Mouse (Mus musculus) forebrain, embryonic 11.5 days (tissue): Measurements from ENCODE around the gene Naa80. TPM values are rescaled to one million over a fixed set of nuclear protein-coding genes. Genes with fewer than 3 reads are reported as not detected.

ENCODE experiments used
- ATAC-seq: fragments of 200-750 bp; cut with Nextera tagmentation; replicated peaks from 2 replicates; pipeline ENCODE4 v1.8.0; 2017; ENCODE audit warnings: moderate TSS enrichment; ENCODE audit not compliant: low FRiP score
- DNase-seq: peaks from one replicate; pipeline ENCODE4 v3.0.0-alpha.2; 2017; ENCODE audit warnings: low spot score
- H3K27ac ChIP-seq: fragments of 300-500 bp; sonication (generic); 2 replicates; pipeline ENCODE4 v1.5.1; 2014; ENCODE audit warnings: low read depth, low read length
- H3K27me3 ChIP-seq: fragments of 300-500 bp; sonication (generic); 2 replicates; pipeline ENCODE4 v1.6.1; 2014; ENCODE audit warnings: mild to moderate bottlenecking, low read length, mixed read lengths; ENCODE audit not compliant: control insufficient read depth, insufficient read depth
- H3K36me3 ChIP-seq: fragments of 300-500 bp; sonication (generic); 2 replicates; pipeline ENCODE4 v1.6.1; 2014; ENCODE audit warnings: mild to moderate bottlenecking, low read length, moderate library complexity, mixed read lengths; ENCODE audit not compliant: control insufficient read depth, insufficient read depth
- H3K4me1 ChIP-seq: fragments of 300-500 bp; sonication (generic); replicated peaks from 2 replicates; pipeline ENCODE4 v1.6.1; 2014; ENCODE audit warnings: low read length, mixed read lengths; ENCODE audit not compliant: control insufficient read depth, insufficient read depth
- H3K4me2 ChIP-seq: fragments of 300-500 bp; sonication (generic); 2 replicates; pipeline ENCODE4 v1.6.1; 2014; ENCODE audit warnings: low read depth, mild to moderate bottlenecking, low read length, moderate library complexity, mixed read lengths; ENCODE audit not compliant: severe bottlenecking
- H3K4me3 ChIP-seq: fragments of 300-500 bp; sonication (generic); 2 replicates; pipeline ENCODE4 v1.5.1; 2014; ENCODE audit warnings: low read depth, low read length
- H3K9ac ChIP-seq: fragments of 300-500 bp; sonication (generic); 2 replicates; pipeline ENCODE4 v1.6.1; 2014; ENCODE audit warnings: low read length
- H3K9me3 ChIP-seq: fragments of 300-500 bp; sonication (generic); 2 replicates; pipeline ENCODE4 v1.6.1; 2016; ENCODE audit warnings: low read length, mixed read lengths; ENCODE audit not compliant: control insufficient read depth
- WGBS: fragments of 180-500 bp; shearing (Covaris S2); extraction: QIAGEN DNeasy Blood & Tissue Kit; methylation state at CpG from one replicate; pipeline ENCODE4 v1.1.7; 2014; 5-methylcytosine and 5-hydroxymethylcytosine counted together
- polyA plus RNA-seq: library from polyadenylated mRNA; unstranded; fragments of >200 nt; fragmentation: Nextera tagmentation; extraction: Ambion mirVana; gene quantifications from 2 replicates; pipeline ENCODE4 v1.2.1, GENCODE M21; 2014

The Naa80 gene
- 11.3 and 15.2 TPM in 2 replicates for polyA plus RNA-seq

DNA sequence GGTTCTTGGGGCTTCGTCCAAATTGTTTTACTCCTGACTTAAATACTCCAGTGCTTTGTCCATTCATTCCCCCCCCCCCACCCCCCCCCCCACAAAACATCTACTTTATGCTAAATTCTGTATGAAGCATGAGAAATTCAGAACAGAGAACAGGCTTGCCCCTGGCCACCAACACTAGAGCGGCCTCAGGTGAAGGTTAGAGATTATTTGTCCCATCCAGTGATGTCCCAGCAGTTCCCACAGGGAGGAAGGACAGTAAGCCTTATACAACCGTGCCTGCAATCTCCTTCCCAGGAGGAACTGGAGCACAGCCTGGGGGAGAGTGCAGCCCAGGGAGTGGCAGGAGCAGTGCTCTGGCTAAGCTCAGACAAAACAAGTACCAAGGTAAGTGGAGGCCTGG, at the start of gene Naa80:
TSS of gene Naa80 (plus strand) at position 301 of the 400 bp plus-strand sequence.
- Histone ChIP-seq H3K4me3 (no peak within 1 kb of the TSS), H3K27ac (no peak within 1 kb of the TSS), H3K27me3 (no peaks in the 10 kb centered on the region), H3K9ac (no peak within 1 kb of the TSS), H3K4me1 (peaks cover 14% of the 10 kb centered on the region), H3K9me3 (no peaks in the 10 kb centered on the region; the same call in 1 of the 2 replicates), H3K4me2 (no peak within 1 kb of the TSS), H3K36me3 (peaks cover 6% of the 10 kb centered on the region)
- ATAC-seq (no peak), DNase-seq (no peak)
- 71% methylated on average over 3 of the region's 3 CpGs for WGBS

DNA sequence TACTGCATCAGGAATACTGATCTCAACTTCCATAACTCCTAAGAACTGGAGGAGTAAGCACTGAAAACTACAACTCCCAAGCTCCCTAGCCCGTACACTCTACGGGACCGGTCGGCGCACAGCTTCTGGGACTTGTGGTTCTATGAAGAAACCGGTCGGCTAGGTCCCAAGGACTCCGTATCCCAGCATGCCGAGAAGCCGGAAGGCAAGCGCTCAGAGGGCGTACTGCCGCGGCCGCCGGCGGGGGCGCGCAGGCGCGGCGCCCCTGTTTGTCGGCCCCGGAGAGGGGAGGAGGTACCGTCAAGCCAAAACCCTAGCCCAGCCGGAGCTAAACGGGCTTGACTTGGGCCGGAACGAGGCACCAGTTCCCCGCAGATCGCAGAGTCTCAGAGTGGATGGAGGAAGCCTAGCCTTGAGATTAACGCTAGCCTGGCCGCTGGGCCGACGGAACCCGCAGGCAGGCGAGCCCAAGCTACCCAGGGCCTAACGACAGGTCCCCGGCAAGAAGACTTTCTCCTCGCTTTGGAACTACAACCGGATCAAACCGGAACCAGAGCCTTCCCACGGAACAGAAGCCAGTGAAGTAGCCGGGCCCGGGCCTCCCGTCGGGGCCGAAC, 44.8 kb upstream of the Naa80 start, which contains the start of gene Tmem115:
TSS of gene Tmem115 (plus strand) at position 155 of the 617 bp plus-strand sequence.
- Histone ChIP-seq H3K27ac (no peak within 1 kb of the TSS), H3K9ac (peak within 1 kb of the TSS; percentile 80), H3K36me3 (peaks cover 7% of the 10 kb centered on the region), H3K27me3 (no peaks in the 10 kb centered on the region), H3K4me2 (peak within 1 kb of the TSS; percentile 78), H3K4me3 (peak within 1 kb of the TSS; percentile 60), H3K9me3 (no peaks in the 10 kb centered on the region), H3K4me1 (peaks cover 17% of the 10 kb centered on the region)
- peak; percentile 94 for DNase-seq
- ATAC-seq, result peak; percentile 98
- WGBS, result under 1% methylated on average over 48 of the region's 48 CpGs

DNA sequence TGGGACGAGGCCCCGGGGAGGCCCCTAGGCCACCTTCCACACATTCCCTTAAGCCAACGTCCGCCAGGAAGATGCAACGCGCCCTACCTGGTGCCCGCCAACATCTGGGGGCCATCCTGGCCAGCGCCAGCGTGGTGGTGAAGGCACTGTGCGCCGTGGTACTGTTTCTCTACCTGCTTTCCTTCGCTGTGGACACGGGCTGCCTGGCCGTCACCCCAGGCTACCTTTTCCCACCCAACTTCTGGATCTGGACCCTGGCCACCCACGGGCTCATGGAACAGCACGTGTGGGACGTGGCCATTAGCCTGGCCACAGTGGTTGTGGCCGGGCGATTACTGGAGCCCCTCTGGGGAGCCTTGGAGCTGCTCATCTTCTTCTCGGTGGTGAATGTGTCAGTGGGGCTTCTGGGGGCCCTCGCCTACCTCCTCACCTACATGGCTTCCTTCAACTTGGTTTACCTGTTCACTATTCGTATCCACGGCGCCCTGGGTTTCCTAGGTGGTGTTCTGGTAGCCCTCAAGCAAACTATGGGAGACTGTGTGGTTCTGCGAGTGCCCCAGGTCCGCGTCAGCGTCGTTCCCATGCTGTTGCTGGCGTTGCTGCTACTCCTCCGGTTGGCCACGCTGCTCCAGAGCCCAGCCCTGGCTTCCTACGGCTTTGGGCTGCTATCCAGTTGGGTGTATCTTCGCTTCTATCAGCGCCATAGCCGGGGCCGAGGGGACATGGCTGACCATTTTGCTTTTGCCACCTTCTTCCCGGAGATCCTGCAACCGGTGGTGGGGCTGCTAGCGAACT, 44.1 kb upstream of the Naa80 start:
- Histone ChIP-seq H3K27me3 (no peaks in the 10 kb centered on the region), H3K9me3 (no peaks in the 10 kb centered on the region), H3K4me1 (peaks cover 17% of the 10 kb centered on the region), H3K4me2 (peak overlapping the region; percentile 78), H3K36me3 (peaks cover 7% of the 10 kb centered on the region), H3K27ac (no peak overlapping the region), H3K9ac (peak overlapping the region; percentile 80), H3K4me3 (peak overlapping the region; percentile 60)
- under 1% methylated on average over 40 of the region's 40 CpGs for WGBS
- peak; percentile 32 for ATAC-seq
- DNase-seq, result peak; percentile 67

DNA sequence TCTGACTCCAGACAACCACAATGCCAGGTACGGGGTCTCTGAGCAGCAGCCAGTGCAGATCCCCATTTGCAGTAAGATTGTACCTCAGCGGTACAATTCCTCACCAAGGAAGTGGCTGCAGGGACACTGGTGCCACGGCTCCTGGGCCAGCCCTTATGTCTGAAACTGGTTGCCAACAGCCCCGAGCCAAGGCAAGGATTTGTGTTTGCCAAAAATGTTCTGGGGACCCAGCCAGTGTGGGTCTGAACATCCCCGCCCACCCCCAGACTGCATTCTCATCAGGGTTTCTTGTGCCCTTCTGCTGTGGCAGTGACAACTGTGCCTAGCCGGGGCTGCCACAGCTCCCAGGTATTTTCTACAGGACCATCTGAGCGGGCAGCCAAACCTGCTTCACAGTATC, 40.5 kb upstream of the Naa80 start:
- Histone ChIP-seq H3K4me2 (no peak overlapping the region), H3K4me1 (peaks cover 19% of the 10 kb centered on the region), H3K9me3 (no peaks in the 10 kb centered on the region), H3K36me3 (peaks cover 7% of the 10 kb centered on the region), H3K4me3 (no peak overlapping the region), H3K27me3 (no peaks in the 10 kb centered on the region), H3K27ac (no peak overlapping the region), H3K9ac (no peak overlapping the region)
- 96% methylated on average over 7 of the region's 7 CpGs for WGBS
- ATAC-seq (no peak), DNase-seq (no peak)

DNA sequence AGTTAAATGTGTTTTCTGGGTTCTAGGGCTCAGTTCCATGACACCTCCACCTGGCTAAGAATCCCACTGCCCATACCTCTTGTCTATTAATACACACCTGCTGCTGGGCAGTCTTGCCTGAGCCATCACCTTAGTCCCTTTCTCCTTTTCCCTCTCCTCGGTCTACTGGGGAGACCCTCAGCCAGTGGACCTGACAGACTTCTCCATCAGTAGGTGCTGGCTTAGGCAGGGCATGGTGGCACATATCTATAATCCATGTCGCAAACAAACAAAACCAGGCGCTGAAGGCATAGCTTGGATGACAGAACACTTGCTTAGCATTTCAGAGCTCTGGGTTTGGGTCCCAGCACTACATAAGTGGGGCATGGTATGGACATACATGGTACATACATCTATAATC, 40.0 kb upstream of the Naa80 start:
- Histone ChIP-seq H3K27ac (no peak overlapping the region), H3K9me3 (no peaks in the 10 kb centered on the region), H3K4me1 (peaks cover 19% of the 10 kb centered on the region), H3K4me2 (no peak overlapping the region), H3K27me3 (no peaks in the 10 kb centered on the region), H3K36me3 (peaks cover 7% of the 10 kb centered on the region), H3K4me3 (no peak overlapping the region), H3K9ac (no peak overlapping the region)
- ATAC-seq, result no peak
- no peak for DNase-seq
- WGBS, result 95% methylated on average over 3 of the region's 3 CpGs

DNA sequence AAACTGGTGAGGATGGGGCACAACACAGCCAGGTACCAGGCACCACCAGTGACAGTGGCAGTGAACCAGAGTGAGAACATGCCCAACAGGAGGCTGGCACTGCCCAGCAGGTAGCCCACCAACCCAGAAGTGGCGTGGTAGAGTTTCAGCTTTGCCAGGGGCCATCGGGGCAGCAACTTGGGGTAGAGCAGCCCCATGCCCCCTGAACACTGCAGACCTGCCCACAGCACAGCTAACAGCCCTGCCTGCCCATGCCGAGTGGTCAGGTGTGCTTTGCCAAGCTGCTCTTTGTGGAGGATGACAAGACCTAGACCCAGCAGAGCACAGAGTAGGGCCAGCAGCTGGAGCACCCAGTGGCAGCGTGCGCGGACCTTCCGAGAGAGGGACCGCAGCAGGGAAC, 38.7 kb upstream of the Naa80 start:
- H3K4me3 ChIP-seq, result no peak overlapping the region
- DNase-seq (no peak), ATAC-seq (no peak)
- 98% methylated on average over 8 of the region's 8 CpGs for WGBS
- no peaks in the 10 kb centered on the region for H3K9me3 ChIP-seq
- H3K4me2 ChIP-seq, result no peak overlapping the region
- no peak overlapping the region for H3K9ac ChIP-seq
- H3K27ac ChIP-seq, result no peak overlapping the region
- peaks cover 7% of the 10 kb centered on the region for H3K36me3 ChIP-seq
- no peaks in the 10 kb centered on the region for H3K27me3 ChIP-seq
- peaks cover 17% of the 10 kb centered on the region for H3K4me1 ChIP-seq

DNA sequence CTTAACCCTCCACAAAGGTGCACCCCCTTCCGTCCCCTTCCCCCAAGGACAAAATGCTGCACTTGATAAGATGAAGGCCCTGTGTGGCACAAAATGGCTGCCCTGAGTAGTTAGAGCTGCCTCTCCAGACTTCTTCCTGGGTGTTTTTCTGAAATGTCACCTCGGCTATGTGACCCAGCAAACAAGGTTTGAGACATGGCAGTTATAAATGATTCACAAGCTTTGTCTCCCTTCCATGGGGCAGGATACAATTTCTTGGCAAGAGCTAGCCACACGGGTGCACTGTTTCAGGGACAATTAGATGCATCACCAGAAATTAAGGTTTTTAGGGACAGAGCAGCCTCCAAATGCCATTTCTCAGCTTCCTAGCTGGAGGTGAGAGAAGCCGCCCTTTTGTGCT, 38.3 kb upstream of the Naa80 start:
- Histone ChIP-seq H3K36me3 (peaks cover 7% of the 10 kb centered on the region), H3K4me1 (peaks cover 17% of the 10 kb centered on the region), H3K4me3 (no peak overlapping the region), H3K27ac (no peak overlapping the region), H3K27me3 (no peaks in the 10 kb centered on the region), H3K4me2 (no peak overlapping the region), H3K9me3 (no peaks in the 10 kb centered on the region), H3K9ac (no peak overlapping the region)
- ATAC-seq (no peak), DNase-seq (no peak)
- WGBS, result 80% methylated on average over 4 of the region's 4 CpGs

DNA sequence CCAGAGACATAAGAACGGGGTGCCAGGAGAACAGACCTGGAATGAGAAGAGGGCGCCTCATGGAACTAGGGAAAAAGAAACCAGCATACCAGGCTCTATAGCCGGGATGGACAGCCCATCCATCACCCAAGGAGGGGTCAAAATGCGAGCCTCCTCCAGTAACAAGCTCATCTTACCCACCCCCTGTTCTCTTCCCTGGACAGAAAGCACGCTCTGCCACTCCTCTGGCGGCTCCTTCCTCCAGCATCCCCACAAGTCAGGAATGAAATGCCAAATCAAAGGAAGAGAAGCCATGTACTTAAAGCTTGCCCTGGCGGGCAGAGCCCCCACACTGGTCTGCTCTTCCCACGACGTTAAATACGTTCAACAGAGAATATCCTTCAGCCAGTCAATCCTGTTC, 37.7 kb upstream of the Naa80 start:
- Histone ChIP-seq H3K4me2 (peak overlapping the region; percentile 95), H3K4me3 (peak overlapping the region; percentile 63), H3K9ac (no peak overlapping the region; the same call in 1 of the 2 replicates), H3K27ac (no peak overlapping the region), H3K4me1 (peaks cover 12% of the 10 kb centered on the region), H3K9me3 (no peaks in the 10 kb centered on the region), H3K27me3 (no peaks in the 10 kb centered on the region), H3K36me3 (peaks cover 7% of the 10 kb centered on the region)
- ATAC-seq (no peak), DNase-seq (no peak)
- 38% methylated on average over 10 of the region's 10 CpGs for WGBS
